Mouse (Mus musculus): ENCODE results near the gene 1600014C10Rik. TPM values are rescaled to one million over a fixed set of nuclear protein-coding genes. Genes with fewer than 3 reads are reported as not detected.

Gene 1600014C10Rik
- polyA plus RNA-seq, 1 experiment from 2014 or later, result 16.0 TPM

GRCm38 (mm10) chr7:38199907-38200605 is 17.0 kb downstream of the 1600014C10Rik start:
- WGBS, result 50% methylated on average over 8 of the region's 8 CpGs
- Histone ChIP-seq H3K9ac (replicated peaks; ENCODE audit: low read depth) (no peak overlapping the region), H3K4me2 (replicated peaks; ENCODE audit: low read depth, low read length) (no peak overlapping the region), H3K4me1 (ENCODE audit: insufficient read depth, low read depth, low read length) (no peaks in the 10 kb centered on the region), H3K36me3 (ENCODE audit: insufficient read depth, low read length) (no peaks in the 10 kb centered on the region), H3K27me3 (replicated peaks; ENCODE audit: insufficient read depth, low read length) (no peaks in the 10 kb centered on the region), H3K27ac (ENCODE audit: low read length) (no peak overlapping the region), H3K9me3 (ENCODE audit: low read length) (no peaks in the 10 kb centered on the region), H3K4me3 (ENCODE audit: low read depth, low read length) (no peak overlapping the region)
- DNase-seq (ENCODE audit: low spot score) (peak; percentile 73), ATAC-seq (peak; percentile 48)
- TF ChIP-seq EP300 (IDR thresholded peaks at IDR 0.05), result peak; percentile 36; the same call in 1 of the 2 replicates
- TF ChIP-seq CTCF (IDR thresholded peaks at IDR 0.05), result no peak

GRCm38 (mm10) chr7:38200606-38201289 is 17.7 kb downstream of the 1600014C10Rik start:
- Histone ChIP-seq H3K9me3 (ENCODE audit: low read length) (no peaks in the 10 kb centered on the region), H3K27me3 (replicated peaks; ENCODE audit: insufficient read depth, low read length) (no peaks in the 10 kb centered on the region), H3K36me3 (ENCODE audit: insufficient read depth, low read length) (no peaks in the 10 kb centered on the region), H3K4me3 (ENCODE audit: low read depth, low read length) (no peak overlapping the region), H3K4me2 (replicated peaks; ENCODE audit: low read depth, low read length) (peak overlapping the region; percentile 17; the same call in 1 of the 2 replicates), H3K4me1 (ENCODE audit: insufficient read depth, low read depth, low read length) (no peaks in the 10 kb centered on the region), H3K27ac (ENCODE audit: low read length) (no peak overlapping the region), H3K9ac (replicated peaks; ENCODE audit: low read depth) (no peak overlapping the region)
- WGBS, result 3% methylated on average over 28 of the region's 28 CpGs
- TF ChIP-seq EP300 (IDR thresholded peaks at IDR 0.05) (no peak; the same call in 1 of the 2 replicates), CTCF (IDR thresholded peaks at IDR 0.05) (peak; percentile 100)
- ATAC-seq, result peak; percentile 93
- DNase-seq (ENCODE audit: low spot score), result peak; percentile 84

- no peaks in the 10 kb centered on the region for H3K9me3 ChIP-seq (ENCODE audit: low read length)
- TF ChIP-seq EP300 (IDR thresholded peaks at IDR 0.05) (no peak), CTCF (IDR thresholded peaks at IDR 0.05) (no peak)
- 38% methylated on average over 3 of the region's 3 CpGs for WGBS
- H3K27me3 ChIP-seq (replicated peaks; ENCODE audit: insufficient read depth, low read length), result no peaks in the 10 kb centered on the region
- H3K4me2 ChIP-seq (replicated peaks; ENCODE audit: low read depth, low read length), result no peak overlapping the region
- no peak overlapping the region for H3K4me3 ChIP-seq (ENCODE audit: low read depth, low read length)
- ATAC-seq (no peak), DNase-seq (ENCODE audit: low spot score) (no peak)
- H3K36me3 ChIP-seq (ENCODE audit: insufficient read depth, low read length), result no peaks in the 10 kb centered on the region
- H3K4me1 ChIP-seq (ENCODE audit: insufficient read depth, low read depth, low read length), result no peaks in the 10 kb centered on the region
- H3K27ac ChIP-seq (ENCODE audit: low read length), result no peak overlapping the region
- no peak overlapping the region for H3K9ac ChIP-seq (replicated peaks; ENCODE audit: low read depth)
Observed at GRCm38 (mm10) chr7:38201290-38201658, 18.3 kb downstream of the 1600014C10Rik start.

DNA sequence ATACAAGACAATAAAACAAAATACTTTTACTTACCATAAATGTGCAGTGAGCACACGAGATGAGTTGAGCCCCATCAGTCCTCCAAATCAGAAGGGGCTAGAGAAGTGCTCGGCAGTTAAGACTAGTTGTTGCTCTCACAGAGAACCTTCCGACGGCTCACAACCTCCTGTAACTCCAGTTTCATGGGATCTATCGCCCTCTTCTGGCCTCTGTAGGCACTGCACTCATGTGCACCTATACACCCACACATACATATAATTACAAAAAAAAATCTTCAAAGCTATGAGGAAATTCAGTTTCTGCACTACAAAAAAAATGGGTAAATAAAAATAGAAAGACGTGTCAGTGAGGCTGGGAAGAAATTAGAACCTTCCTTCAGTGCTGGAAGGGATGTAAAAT is 21.3 kb downstream of the 1600014C10Rik start:
- 81% methylated on average over 6 of the region's 6 CpGs for WGBS
- H3K36me3 ChIP-seq (ENCODE audit: insufficient read depth, low read length), result no peaks in the 10 kb centered on the region
- ATAC-seq (no peak), DNase-seq (ENCODE audit: low spot score) (no peak)
- H3K4me2 ChIP-seq (replicated peaks; ENCODE audit: low read depth, low read length), result no peak overlapping the region
- H3K9me3 ChIP-seq (ENCODE audit: low read length), result no peaks in the 10 kb centered on the region
- H3K27me3 ChIP-seq (replicated peaks; ENCODE audit: insufficient read depth, low read length), result no peaks in the 10 kb centered on the region
- H3K27ac ChIP-seq (ENCODE audit: low read length), result no peak overlapping the region
- no peak overlapping the region for H3K4me3 ChIP-seq (ENCODE audit: low read depth, low read length)
- TF ChIP-seq CTCF (IDR thresholded peaks at IDR 0.05), result peak; percentile 28
- TF ChIP-seq EP300 (IDR thresholded peaks at IDR 0.05), result no peak
- no peak overlapping the region for H3K9ac ChIP-seq (replicated peaks; ENCODE audit: low read depth)
- no peaks in the 10 kb centered on the region for H3K4me1 ChIP-seq (ENCODE audit: insufficient read depth, low read depth, low read length)

DNA sequence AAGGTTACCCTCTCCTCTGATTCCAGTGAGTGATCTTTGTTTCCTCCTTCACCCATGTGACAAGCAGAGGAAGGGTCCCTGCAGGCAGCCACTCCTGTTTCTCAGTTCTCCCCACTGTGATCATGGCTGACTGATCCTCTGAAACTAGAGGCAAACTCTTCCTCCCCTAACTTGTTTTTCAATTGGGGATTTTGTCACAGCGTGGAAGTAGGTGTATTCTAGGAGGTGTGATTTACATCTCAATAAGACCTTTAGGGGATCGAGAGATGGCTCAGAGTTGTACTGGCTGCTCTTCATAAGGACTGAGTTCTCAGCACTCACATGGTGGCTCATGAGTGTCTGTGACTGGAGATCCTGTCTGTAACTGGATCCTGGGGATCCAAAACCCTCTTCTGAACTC is 22.8 kb downstream of the 1600014C10Rik start:
- Histone ChIP-seq H3K4me3 (ENCODE audit: low read depth, low read length) (no peak overlapping the region), H3K27ac (ENCODE audit: low read length) (no peak overlapping the region), H3K9ac (replicated peaks; ENCODE audit: low read depth) (no peak overlapping the region), H3K36me3 (ENCODE audit: insufficient read depth, low read length) (no peaks in the 10 kb centered on the region), H3K27me3 (replicated peaks; ENCODE audit: insufficient read depth, low read length) (no peaks in the 10 kb centered on the region), H3K4me1 (ENCODE audit: insufficient read depth, low read depth, low read length) (no peaks in the 10 kb centered on the region), H3K9me3 (ENCODE audit: low read length) (no peaks in the 10 kb centered on the region), H3K4me2 (replicated peaks; ENCODE audit: low read depth, low read length) (no peak overlapping the region)
- DNase-seq (ENCODE audit: low spot score) (no peak), ATAC-seq (no peak)
- WGBS, result 65% methylated on average over 2 of the region's 2 CpGs
- no peak for TF ChIP-seq CTCF (IDR thresholded peaks at IDR 0.05)
- TF ChIP-seq EP300 (IDR thresholded peaks at IDR 0.05), result no peak

- no peak for ATAC-seq
- no peaks in the 10 kb centered on the region for H3K36me3 ChIP-seq (ENCODE audit: insufficient read depth, low read length)
- WGBS, result 65% methylated on average over 3 of the region's 3 CpGs
- no peak for DNase-seq (ENCODE audit: low spot score)
- H3K4me2 ChIP-seq (replicated peaks; ENCODE audit: low read depth, low read length), result no peak overlapping the region
- H3K27me3 ChIP-seq (replicated peaks; ENCODE audit: insufficient read depth, low read length), result no peaks in the 10 kb centered on the region
- TF ChIP-seq CTCF (IDR thresholded peaks at IDR 0.05) (no peak), EP300 (IDR thresholded peaks at IDR 0.05) (no peak)
- H3K27ac ChIP-seq (ENCODE audit: low read length), result no peak overlapping the region
- H3K4me3 ChIP-seq (ENCODE audit: low read depth, low read length), result no peak overlapping the region
- H3K9me3 ChIP-seq (ENCODE audit: low read length), result no peaks in the 10 kb centered on the region
- H3K4me1 ChIP-seq (ENCODE audit: insufficient read depth, low read depth, low read length), result no peaks in the 10 kb centered on the region
- H3K9ac ChIP-seq (replicated peaks; ENCODE audit: low read depth), result no peak overlapping the region
Observed at GRCm38 (mm10) chr7:38206564-38206963, 23.5 kb downstream of the 1600014C10Rik start.
